Mouse (Mus musculus): ENCODE data around the gene Gm8947. TPM values are rescaled to one million over a fixed set of nuclear protein-coding genes. Genes with fewer than 3 reads are reported as not detected.
A peak's percentile ranks its signal among the peaks of the same experiment; 100 is the strongest.

The Gm8947 gene
- polyA plus RNA-seq, 1 experiment from 2014 or later = 0.18 TPM

DNA sequence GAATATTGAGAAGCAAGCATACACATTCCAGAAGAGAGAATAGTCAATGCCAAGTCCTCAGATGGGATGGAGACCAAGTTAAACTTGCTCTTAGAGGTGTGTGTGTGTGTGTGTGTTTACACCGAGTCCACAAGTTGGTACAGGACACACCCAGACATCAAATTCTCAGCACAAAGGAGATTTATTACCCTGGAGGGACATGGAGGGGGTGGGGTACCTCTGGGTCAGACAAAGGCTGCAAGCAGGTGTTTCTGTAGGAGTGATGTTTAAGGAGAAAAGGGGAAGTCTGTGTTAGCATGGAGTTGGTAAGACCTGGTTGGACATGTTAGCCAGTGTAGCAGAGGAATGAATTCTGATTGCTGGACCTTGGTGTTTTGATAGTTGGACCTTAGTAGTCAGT, 23.8 kb downstream of the Gm8947 start:
- Histone ChIP-seq H3K4me2 (replicated peaks) (no peak overlapping the region), H3K9me3 (no peaks in the 10 kb centered on the region), H3K4me1 (replicated peaks) (0 out of 2 replicates have a peak, but pooled peaks cover 4% of the 10 kb centered on the region), H3K4me3 (replicated peaks) (no peak overlapping the region), H3K36me3 (no peaks in the 10 kb centered on the region), H3K27ac (peak overlapping the region; percentile 17; the same call in 1 of the 2 replicates), H3K27me3 (replicated peaks) (no peaks in the 10 kb centered on the region), H3K9ac (no peak overlapping the region)
- WGBS = 41% methylated on average over 1 of the region's 1 CpGs
- peak; percentile 89 for ATAC-seq

DNA sequence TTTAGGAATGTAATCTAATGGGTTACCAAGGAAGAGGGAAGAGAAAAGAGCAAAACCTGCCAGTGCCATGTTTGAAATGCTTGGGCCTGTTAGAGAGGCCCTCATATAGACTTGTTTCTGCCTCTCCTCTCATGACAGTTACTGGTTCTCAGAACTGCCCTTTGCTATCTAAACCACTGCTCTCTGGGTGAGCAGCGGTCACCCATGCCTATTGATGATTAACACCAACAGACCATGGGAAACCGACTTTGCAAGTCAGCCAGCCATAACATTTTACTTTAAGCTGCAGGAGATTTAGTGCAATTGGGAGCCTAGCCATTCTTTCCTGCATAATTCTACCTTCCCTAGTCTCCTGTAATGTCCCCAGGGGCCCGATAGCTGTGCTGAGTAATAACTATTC, 24.2 kb downstream of the Gm8947 start:
- WGBS = 58% methylated on average over 3 of the region's 3 CpGs
- H3K27ac ChIP-seq = peak overlapping the region; percentile 17; the same call in 1 of the 2 replicates

GRCm38 (mm10) chr1:151219045-151219444, 26.9 kb downstream of the Gm8947 start:
- H3K4me3 ChIP-seq (replicated peaks) = no peak overlapping the region
- no peak overlapping the region for H3K4me2 ChIP-seq (replicated peaks)
- H3K27me3 ChIP-seq (replicated peaks) = no peaks in the 10 kb centered on the region
- H3K4me1 ChIP-seq (replicated peaks) = 0 out of 2 replicates have a peak, but pooled peaks cover 4% of the 10 kb centered on the region
- no peak overlapping the region for H3K9ac ChIP-seq
- ATAC-seq = no peak
- no peaks in the 10 kb centered on the region for H3K36me3 ChIP-seq
- H3K9me3 ChIP-seq = no peaks in the 10 kb centered on the region
- H3K27ac ChIP-seq = no peak overlapping the region
- 91% methylated on average over 5 of the region's 5 CpGs for WGBS

More for the DNA sequence above, 24.2 kb downstream of the Gm8947 start:
- peak; percentile 60; the same call in 1 of the 2 replicates for ATAC-seq
- no peaks in the 10 kb centered on the region for H3K27me3 ChIP-seq (replicated peaks)
- no peak overlapping the region for H3K4me2 ChIP-seq (replicated peaks)
- no peak overlapping the region for H3K9ac ChIP-seq
- no peaks in the 10 kb centered on the region for H3K36me3 ChIP-seq
- no peak overlapping the region for H3K4me3 ChIP-seq (replicated peaks)
- no peaks in the 10 kb centered on the region for H3K9me3 ChIP-seq
- 0 out of 2 replicates have a peak, but pooled peaks cover 4% of the 10 kb centered on the region for H3K4me1 ChIP-seq (replicated peaks)

DNA sequence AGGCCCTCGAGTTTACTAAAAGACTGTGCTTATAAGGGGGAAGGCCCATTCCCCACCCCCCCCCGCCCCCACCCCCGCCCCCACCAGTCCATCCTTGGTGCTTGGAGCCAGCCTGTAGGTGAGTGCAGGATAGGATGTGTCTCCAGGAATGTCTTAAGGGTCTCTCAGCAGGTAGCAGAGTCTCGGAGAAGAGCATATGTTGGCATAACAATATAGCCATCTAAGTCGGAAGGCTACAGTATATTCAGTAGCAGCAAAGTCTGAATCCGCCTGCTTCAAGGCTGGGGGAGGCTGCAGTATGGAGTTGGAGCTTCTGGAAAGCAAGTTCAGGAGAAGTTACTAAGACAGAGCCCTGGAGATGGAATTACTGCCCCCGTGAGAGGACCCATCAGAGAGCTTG, 27.9 kb downstream of the Gm8947 start:
- Histone ChIP-seq H3K4me1 (replicated peaks) (0 out of 2 replicates have a peak, but pooled peaks cover 4% of the 10 kb centered on the region), H3K27me3 (replicated peaks) (no peaks in the 10 kb centered on the region), H3K9ac (no peak overlapping the region), H3K4me3 (replicated peaks) (no peak overlapping the region), H3K4me2 (replicated peaks) (no peak overlapping the region), H3K9me3 (no peaks in the 10 kb centered on the region), H3K27ac (no peak overlapping the region), H3K36me3 (no peaks in the 10 kb centered on the region)
- no peak for ATAC-seq
- 75% methylated on average over 7 of the region's 7 CpGs for WGBS

GRCm38 (mm10) chr1:151222561-151223267, 30.5 kb downstream of the Gm8947 start:
- H3K36me3 ChIP-seq = no peaks in the 10 kb centered on the region
- no peak overlapping the region for H3K4me3 ChIP-seq (replicated peaks)
- no peaks in the 10 kb centered on the region for H3K9me3 ChIP-seq
- H3K4me2 ChIP-seq (replicated peaks) = no peak overlapping the region
- no peak for ATAC-seq
- no peaks in the 10 kb centered on the region for H3K4me1 ChIP-seq (replicated peaks)
- no peak overlapping the region for H3K27ac ChIP-seq
- 86% methylated on average over 10 of the region's 10 CpGs for WGBS
- no peaks in the 10 kb centered on the region for H3K27me3 ChIP-seq (replicated peaks)
- no peak overlapping the region for H3K9ac ChIP-seq

- ATAC-seq = no peak
- Histone ChIP-seq H3K4me2 (replicated peaks) (no peak overlapping the region), H3K27ac (no peak overlapping the region), H3K4me1 (replicated peaks) (no peaks in the 10 kb centered on the region), H3K9me3 (no peaks in the 10 kb centered on the region), H3K27me3 (replicated peaks) (no peaks in the 10 kb centered on the region), H3K36me3 (no peaks in the 10 kb centered on the region), H3K9ac (no peak overlapping the region), H3K4me3 (replicated peaks) (no peak overlapping the region)
- 73% methylated on average over 1 of the region's 1 CpGs for WGBS
Observed at GRCm38 (mm10) chr1:151223377-151223776, 31.2 kb downstream of the Gm8947 start.

DNA sequence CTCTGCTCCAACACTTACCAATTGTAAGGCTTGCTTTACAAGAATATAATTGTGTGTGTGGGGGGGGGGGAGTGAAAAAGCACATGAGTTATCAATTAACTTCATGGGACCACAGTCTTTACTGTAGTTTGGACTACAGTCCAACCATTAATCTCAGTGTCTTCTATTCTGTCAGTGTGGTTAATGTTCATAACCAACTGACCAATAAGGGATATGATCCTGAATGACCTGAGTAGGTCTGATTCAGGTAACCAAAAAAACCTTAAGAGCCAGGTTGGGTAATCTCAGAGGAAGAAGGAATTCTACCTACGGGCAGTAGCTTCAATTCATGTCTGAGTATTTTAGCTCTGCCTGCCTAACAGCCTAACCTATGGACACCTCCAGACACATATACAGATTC, 32.4 kb downstream of the Gm8947 start:
- no peaks in the 10 kb centered on the region for H3K36me3 ChIP-seq
- H3K4me2 ChIP-seq (replicated peaks) = no peak overlapping the region
- no peaks in the 10 kb centered on the region for H3K4me1 ChIP-seq (replicated peaks)
- no peaks in the 10 kb centered on the region for H3K27me3 ChIP-seq (replicated peaks)
- no peak overlapping the region for H3K4me3 ChIP-seq (replicated peaks)
- H3K27ac ChIP-seq = no peak overlapping the region
- ATAC-seq = no peak
- H3K9me3 ChIP-seq = no peaks in the 10 kb centered on the region
- no peak overlapping the region for H3K9ac ChIP-seq
- 94% methylated on average over 1 of the region's 1 CpGs for WGBS

GRCm38 (mm10) chr1:151227506-151227905, 35.3 kb downstream of the Gm8947 start:
- Histone ChIP-seq H3K36me3 (no peaks in the 10 kb centered on the region), H3K4me2 (replicated peaks) (no peak overlapping the region), H3K27ac (no peak overlapping the region), H3K4me1 (replicated peaks) (no peaks in the 10 kb centered on the region), H3K9me3 (no peaks in the 10 kb centered on the region), H3K9ac (no peak overlapping the region), H3K4me3 (replicated peaks) (no peak overlapping the region), H3K27me3 (replicated peaks) (no peaks in the 10 kb centered on the region)
- no peak for ATAC-seq
- 74% methylated on average over 8 of the region's 8 CpGs for WGBS

DNA sequence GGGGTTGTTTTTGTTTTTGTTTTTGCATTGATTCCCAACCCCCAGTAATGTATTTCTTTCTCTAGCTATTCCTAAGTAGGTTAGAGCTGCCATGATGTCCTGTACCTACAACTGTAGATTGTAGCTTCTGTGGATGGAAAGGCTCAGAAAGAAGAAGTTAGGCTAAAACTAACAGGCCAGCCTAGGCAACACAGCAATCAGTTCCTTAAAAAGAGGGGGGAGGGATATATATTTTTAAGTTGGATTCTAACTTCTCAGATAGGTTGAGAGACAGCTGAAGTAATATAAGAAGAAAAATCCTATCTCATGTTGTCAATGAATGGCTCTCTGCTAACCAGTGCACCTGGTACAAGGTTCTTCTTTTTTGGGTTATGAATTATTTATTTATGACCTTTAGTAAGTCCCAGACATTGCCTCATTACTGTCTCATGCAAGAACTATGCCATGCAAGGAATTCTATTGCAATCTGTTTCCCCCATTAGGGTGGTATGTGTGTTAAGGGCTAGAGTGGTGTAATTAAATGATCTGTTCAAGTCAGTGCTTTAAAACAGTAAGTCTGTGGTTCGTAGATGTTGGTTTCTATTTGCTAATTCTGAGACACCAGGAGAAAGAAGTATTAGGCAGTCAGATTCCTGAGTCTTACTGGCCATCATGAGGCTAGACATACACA, 36.3 kb downstream of the Gm8947 start:
- Histone ChIP-seq H3K4me1 (replicated peaks) (no peaks in the 10 kb centered on the region), H3K9ac (no peak overlapping the region), H3K36me3 (no peaks in the 10 kb centered on the region), H3K4me2 (replicated peaks) (no peak overlapping the region), H3K4me3 (replicated peaks) (no peak overlapping the region), H3K9me3 (no peaks in the 10 kb centered on the region), H3K27me3 (replicated peaks) (no peaks in the 10 kb centered on the region), H3K27ac (no peak overlapping the region)
- 73% methylated on average over 1 of the region's 1 CpGs for WGBS
- ATAC-seq = no peak

DNA sequence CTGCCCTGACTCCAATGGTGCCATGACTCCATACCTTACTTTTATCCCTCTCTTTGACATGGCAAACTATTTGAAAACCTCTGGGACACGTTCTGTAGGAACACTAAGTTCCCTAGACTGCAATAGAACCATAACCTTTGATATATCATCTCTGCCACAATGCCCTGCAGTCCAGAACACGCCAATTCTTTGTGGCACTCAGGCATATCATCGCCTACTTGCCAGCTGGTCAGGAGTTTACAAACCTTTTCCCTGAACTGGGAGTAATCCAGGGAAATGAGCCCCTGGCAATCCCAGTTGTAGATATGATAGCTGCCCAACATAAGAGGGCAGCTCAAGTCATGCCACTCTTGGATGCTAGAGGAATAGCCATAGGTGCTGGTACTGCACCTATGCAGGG, 40.2 kb downstream of the Gm8947 start:
- H3K36me3 ChIP-seq = no peaks in the 10 kb centered on the region
- H3K4me3 ChIP-seq (replicated peaks) = no peak overlapping the region
- H3K27me3 ChIP-seq (replicated peaks) = no peaks in the 10 kb centered on the region
- no peak overlapping the region for H3K27ac ChIP-seq
- no peaks in the 10 kb centered on the region for H3K4me1 ChIP-seq (replicated peaks)
- no peak overlapping the region for H3K9ac ChIP-seq
- no peaks in the 10 kb centered on the region for H3K9me3 ChIP-seq
- 86% methylated on average over 3 of the region's 3 CpGs for WGBS
- no peak overlapping the region for H3K4me2 ChIP-seq (replicated peaks)
- ATAC-seq = no peak

- Histone ChIP-seq H3K27ac (no peak overlapping the region), H3K9me3 (no peaks in the 10 kb centered on the region), H3K4me3 (replicated peaks) (no peak overlapping the region), H3K4me2 (replicated peaks) (no peak overlapping the region), H3K36me3 (no peaks in the 10 kb centered on the region), H3K9ac (no peak overlapping the region), H3K4me1 (replicated peaks) (no peaks in the 10 kb centered on the region), H3K27me3 (replicated peaks) (no peaks in the 10 kb centered on the region)
- 78% methylated on average over 3 of the region's 3 CpGs for WGBS
- no peak for ATAC-seq
Observed at GRCm38 (mm10) chr1:151233756-151234155, 41.6 kb downstream of the Gm8947 start.

DNA sequence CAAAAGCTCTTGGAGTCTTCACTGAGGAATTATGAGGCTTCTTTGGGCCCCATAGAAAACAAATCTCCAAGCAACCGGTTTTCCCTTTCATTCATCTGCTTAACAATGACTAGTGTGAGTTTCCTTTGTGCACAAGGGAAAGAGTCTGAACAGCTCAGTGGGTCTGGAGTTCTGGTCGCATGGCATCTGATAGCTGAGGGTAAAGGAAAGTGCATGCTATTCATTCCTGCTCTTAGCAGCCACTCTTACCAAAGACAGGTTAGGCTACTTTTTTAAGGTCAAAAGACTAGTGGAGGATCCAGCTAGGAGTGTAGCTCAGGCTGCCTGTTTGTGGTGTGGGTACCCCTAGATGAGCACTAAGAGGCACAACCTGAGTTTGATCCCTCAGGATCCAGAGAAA, 43.4 kb downstream of the Gm8947 start:
- Histone ChIP-seq H3K27me3 (replicated peaks) (no peaks in the 10 kb centered on the region), H3K27ac (no peak overlapping the region), H3K4me3 (replicated peaks) (no peak overlapping the region), H3K4me2 (replicated peaks) (no peak overlapping the region), H3K4me1 (replicated peaks) (no peaks in the 10 kb centered on the region), H3K9me3 (no peaks in the 10 kb centered on the region), H3K9ac (no peak overlapping the region), H3K36me3 (no peaks in the 10 kb centered on the region)
- no peak for ATAC-seq
- 58% methylated on average over 2 of the region's 2 CpGs for WGBS
